Mouse (Mus musculus) liver, embryonic 14.5 days (tissue): Measurements from ENCODE around the gene G430095P16Rik.

ENCODE experiments used
- CTCF ChIP-seq: IDR thresholded peaks from 2 replicates; pipeline ENCODE4 v1.5.1; 2016; ENCODE audit warnings: antibody characterized with exemption, low read depth, control low read depth
- EP300 ChIP-seq: IDR thresholded peaks from 2 replicates; pipeline ENCODE4 v1.6.1; 2016; ENCODE audit warnings: antibody characterized with exemption, low read depth

DNA sequence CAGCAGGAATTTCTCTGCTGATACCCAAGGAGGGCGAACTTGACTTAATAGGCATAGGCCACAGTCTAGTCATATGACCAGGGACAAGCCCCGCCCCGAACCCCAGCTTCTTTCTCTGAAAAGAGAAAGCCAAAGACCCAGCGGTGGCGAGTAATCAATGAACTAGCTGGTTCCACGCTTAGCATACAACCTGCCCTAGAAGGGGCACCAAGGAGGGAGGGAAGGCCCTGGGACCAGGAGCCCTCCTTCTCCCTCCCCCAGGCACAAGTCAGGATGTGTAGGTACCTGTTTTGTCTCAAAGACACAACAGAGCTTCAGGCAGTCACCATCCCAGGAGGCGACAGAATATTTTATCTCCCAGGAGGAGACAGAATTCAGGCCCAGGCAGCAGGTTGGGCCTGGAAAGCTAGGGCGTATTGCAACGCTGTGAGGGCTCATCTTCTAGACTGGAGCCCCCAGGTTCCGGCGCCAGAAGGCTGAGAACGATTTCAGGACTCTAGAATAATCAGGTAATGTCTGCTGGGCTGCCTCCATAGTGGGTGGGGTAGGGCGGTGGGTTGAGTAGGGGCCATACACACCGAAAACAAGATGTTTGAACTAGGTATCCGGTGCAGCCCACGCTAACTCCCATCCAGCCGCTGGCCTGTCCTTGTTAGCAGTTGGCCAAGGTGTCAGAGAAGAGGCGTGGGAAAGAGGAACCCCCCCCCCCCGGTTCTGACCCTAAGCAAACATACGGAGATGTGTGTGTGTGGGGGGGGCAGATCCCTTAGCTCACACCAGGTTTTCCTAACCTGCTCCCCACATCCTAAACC, 36.4 kb upstream of the G430095P16Rik start, which contains the start of gene Trmt1:
- no peak for TF ChIP-seq CTCF
- TF ChIP-seq EP300, result no peak
